Mouse (Mus musculus): Measurements from ENCODE around the gene Fgf10.

Gene Fgf10

GRCm38 (mm10) chr13:118835078-118835477 lies 165.5 kb downstream of the Fgf10 start:
- no peak for DNase-seq (ENCODE audit: low spot score in 2 of 2)

Data from heart, adult 9 months (tissue).